Mouse (Mus musculus) spleen, embryonic (tissue): ENCODE data around the gene Inpp5d.

Source experiments
- CTCF ChIA-PET: fragments of 350-600 bp; sonication (Branson Sonifier 250); formaldehyde crosslinking; loops from one replicate; lab custom pipeline; 2022; lab: Charles Lee

Gene Inpp5d

DNA sequence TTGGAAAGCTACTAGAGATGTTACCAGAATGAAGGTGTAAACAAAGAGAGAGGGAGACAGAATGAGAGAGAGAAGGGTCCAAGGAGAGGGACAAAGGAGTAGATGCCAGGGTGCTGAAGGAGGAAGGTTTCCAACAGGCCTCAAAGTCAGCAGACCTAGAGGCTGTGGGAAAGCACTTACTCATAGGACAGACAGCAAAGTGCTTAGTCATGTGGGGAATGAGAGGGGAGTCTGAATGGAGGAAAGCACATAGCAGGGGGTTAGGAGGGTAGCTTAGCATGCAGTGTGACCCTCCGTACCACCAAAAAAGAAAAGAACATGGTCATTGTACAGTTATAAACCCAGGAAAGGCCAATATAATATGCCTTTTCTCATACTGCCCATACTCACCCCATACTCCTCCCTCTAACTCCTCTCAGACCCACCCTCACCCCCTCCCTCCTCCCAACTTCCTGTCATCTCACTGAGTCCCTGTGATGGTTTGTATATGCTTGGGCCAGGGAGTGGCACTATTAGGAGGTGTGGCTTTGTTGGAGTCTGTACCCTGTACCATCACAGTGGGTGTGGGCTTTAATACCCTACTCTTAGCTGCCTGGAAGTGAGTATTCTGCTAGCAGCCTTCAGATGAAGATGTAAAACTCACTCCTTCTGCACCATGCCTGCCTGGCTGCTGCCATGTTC, 69.7 kb downstream of the Inpp5d start:
- CTCF ChIA-PET: no interaction called here

DNA sequence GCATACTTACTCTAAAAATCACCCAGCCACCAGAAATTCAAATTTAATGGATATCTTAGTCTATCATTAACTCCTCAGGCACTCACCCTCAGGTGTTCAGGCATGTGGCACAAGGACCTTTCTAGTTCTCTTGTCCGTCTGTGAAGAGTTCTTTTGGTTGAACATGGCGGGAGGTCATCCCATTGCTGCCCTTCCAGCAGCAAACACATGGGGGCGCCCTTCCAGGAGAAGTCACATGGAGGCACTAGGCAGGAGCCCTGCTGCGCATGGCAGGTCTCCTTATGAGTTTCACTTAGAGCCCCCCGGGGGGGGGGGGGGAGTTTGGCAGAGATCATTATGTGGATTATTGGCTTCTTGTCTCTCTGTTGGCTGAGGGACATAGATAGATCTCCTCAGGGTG, 76.2 kb downstream of the Inpp5d start:
- CTCF ChIA-PET: interaction anchor here (0.6 kb wide), 1 partner anchor 267 kb away, joined by 4 read pairs; no protein-coding TSS in a partner anchor

- CTCF ChIA-PET: no interaction called here
These were observed 77.9 kb downstream of the Inpp5d start for GRCm38 (mm10) chr1:87698010-87698409.

DNA sequence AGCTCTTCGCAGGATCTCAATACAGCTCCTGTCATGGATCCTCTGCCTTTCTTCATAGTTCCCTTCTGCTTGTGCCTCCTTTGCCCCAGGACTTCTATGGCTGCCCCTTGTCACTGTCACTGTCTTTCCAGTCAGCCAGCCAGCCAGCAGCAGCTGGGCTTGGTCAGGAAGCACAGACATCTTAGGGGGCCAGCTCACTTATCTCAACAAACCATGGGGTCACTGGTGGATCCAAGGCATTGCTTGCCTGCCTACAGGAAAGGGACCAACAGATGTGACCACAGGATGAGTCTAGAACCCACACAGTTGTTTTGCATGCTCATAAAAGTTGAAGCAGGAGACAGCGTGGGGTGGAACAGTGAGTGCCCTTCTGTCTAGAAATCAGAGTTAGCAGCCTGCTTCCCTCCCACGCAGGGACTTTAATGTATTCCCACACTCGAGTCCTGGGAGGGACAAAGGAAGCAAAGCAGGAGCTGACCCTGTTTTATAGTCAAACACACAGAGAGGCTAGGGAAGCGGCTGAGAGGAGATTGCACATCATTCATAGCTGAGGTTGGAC, 79.9 kb downstream of the Inpp5d start:
- CTCF ChIA-PET: no interaction called here

DNA sequence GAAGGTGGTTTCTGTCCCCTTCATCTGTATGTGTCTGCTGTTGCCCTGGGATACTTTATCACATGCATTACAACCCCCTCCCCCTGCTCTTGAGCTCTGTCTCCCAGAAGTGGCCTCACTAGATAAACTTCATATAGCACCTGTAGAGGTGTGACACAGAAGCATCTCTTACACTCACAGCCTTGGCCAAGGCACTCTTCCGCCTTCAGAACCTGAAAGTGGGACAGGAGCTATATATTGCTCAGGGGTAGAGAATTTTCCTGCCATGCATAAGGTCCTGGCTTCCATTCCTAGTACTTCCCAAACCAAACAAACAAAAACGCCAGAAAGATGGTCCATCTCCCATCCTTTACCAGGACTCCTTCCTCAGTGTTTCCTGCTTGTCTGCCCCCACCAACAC, 84.1 kb downstream of the Inpp5d start:
- CTCF ChIA-PET: interaction anchor here (0.7 kb wide), 1 partner anchor 26 kb away, joined by 6 read pairs; no protein-coding TSS in a partner anchor

- CTCF ChIA-PET: no interaction called here
These were observed 86.2 kb downstream of the Inpp5d start for GRCm38 (mm10) chr1:87706361-87706760.

DNA sequence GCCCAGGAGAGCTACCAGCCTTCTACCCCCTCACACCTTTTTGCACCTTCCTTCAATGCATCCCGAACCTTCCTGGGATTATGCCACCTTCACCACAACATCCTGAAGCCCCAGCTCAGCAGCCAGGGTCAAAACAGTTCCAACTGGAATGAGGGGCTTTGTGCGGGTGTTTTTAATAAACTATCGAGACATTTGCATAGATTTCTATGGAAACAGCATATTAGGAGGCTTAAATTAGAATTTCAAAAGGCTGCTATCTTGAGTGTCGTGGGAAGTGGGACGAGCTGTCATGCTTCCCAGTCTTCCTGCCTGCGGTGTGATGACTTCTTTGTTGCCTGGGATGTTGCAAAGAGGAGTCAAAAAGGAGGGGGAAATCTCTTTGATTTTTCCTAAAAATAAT, 88.9 kb downstream of the Inpp5d start:
- CTCF ChIA-PET: no interaction called here

DNA sequence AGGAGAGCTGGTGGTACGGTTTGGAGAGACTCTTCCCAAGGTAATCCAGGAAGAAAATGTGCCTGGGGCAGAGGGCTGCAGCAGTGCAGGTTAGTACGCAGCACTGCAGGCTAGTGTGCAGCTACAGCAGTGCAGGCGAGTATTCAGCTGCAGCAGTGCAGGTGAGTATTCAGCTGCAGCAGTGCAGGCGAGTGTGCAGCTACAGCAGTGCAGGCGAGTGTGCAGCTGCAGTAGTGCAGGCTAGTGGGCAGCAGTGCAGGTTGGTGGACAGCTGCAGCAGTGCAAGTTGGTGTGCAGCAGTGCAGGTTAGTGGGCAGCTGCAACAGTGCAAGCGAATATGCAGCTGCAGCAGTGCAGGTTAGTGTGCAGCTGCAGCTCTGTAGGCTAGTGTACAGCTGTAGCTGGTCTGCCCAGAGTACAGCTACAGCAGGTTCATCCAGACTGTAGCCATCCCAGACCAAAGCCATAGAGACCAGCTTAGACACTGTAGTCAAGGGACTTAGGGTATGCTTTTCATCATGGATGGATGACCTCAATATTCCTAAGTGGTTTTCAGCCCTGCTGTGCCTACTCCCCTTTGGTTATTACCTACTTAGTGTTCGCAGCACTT, 89.7 kb downstream of the Inpp5d start:
- CTCF ChIA-PET: interaction anchor here (0.6 kb wide), 1 partner anchor 1287 kb away, joined by 5 read pairs; no protein-coding TSS in a partner anchor

DNA sequence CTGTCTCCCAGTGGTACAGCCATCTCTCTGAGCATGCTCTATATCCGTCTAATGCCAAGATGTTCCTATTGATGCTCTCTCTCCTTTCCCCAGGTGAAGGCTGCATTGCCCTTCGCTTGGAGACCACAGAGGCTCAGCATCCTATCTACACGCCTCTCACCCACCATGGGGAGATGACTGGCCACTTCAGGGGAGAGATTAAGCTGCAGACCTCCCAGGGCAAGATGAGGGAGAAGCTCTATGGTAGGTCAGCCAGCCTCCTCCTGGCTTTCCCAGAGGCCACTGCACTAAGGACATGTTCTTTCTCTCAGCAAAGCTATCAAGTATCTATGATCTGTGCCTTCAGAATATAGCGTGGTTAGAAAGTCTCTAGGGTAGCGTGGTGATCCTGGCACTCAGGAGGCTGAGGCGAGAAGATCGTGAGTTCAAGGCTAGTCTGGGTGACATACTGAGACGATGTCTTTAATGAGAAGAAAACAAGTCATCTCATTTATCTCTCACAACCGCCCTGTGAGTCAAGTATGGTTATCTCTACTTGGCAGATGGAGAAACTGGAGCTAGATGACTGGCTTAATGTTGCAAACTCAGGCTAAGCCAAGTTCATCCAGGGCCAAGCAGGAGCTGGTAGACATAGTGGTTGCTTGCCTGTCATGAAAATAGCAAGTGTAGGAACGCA, 92.0 kb downstream of the Inpp5d start:
- CTCF ChIA-PET: interaction anchor here (0.6 kb wide), 2 partner anchors 12 to 163 kb away, joined by 3 to 4 read pairs; no protein-coding TSS in a partner anchor

GRCm38 (mm10) chr1:87712614-87712971, 92.5 kb downstream of the Inpp5d start:
- CTCF ChIA-PET: interaction anchor here (0.5 to 0.6 kb wide), 2 partner anchors 36 to 164 kb away, joined by 3 read pairs; no protein-coding TSS in a partner anchor

- CTCF ChIA-PET: interaction anchor here (0.6 to 0.7 kb wide), 2 partner anchors 273 to 277 kb away, joined by 3 to 5 read pairs; no protein-coding TSS in a partner anchor
These were observed 101.3 kb downstream of the Inpp5d start for GRCm38 (mm10) chr1:87721382-87721781.

DNA sequence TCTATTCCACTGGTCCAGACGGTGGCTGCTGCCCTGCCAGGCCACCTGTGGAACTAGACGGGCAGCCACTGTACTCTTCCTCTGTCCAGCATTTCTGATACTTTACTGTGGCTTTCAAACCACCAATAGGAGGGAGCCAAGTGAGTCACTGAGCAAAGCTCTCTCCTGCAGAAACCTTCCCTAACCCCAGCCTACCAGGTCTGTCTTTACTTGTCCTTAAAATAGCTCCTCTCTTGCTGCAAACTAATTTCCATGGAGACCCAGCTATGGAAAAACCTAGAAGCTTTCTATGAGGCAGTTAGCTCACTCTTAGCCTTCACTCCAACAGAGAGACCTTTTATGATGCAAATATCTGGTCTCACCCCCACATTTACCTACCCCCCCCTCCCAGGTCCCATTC, 102.0 kb downstream of the Inpp5d start:
- CTCF ChIA-PET: interaction anchor here (0.5 to 0.6 kb wide), 2 partner anchors 56 to 278 kb away, joined by 4 to 5 read pairs; no protein-coding TSS in a partner anchor

GRCm38 (mm10) chr1:87723351-87723750, 103.2 kb downstream of the Inpp5d start:
- CTCF ChIA-PET: no interaction called here

DNA sequence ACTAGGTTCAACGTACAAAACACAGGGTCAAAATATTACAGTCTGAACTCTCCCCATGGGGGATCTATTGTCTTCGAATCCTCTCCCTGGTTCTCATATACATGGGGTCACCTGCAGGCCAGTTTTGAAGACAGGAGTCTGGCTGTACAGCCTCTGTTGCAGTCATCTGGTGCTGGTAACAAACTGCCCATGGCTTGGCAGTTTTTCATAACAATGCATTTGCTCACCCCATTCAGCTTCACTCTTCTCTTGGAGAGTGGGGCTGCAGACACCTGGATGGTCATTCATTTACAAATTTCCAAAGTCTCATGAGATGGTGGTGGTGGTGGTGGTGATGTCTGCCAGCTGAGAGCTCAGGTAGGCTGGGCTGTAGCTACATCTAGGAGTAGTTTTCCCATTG, 109.0 kb downstream of the Inpp5d start:
- CTCF ChIA-PET: no interaction called here

- CTCF ChIA-PET: interaction anchor here (0.6 kb wide), 1 partner anchor 26 kb away, joined by 6 read pairs; no protein-coding TSS in a partner anchor
These were observed 109.7 kb downstream of the Inpp5d start for GRCm38 (mm10) chr1:87729850-87730249.

GRCm38 (mm10) chr1:87730271-87730670, 110.2 kb downstream of the Inpp5d start:
- CTCF ChIA-PET: interaction anchor here (0.6 kb wide), 1 partner anchor 26 kb away, joined by 6 read pairs; no protein-coding TSS in a partner anchor

DNA sequence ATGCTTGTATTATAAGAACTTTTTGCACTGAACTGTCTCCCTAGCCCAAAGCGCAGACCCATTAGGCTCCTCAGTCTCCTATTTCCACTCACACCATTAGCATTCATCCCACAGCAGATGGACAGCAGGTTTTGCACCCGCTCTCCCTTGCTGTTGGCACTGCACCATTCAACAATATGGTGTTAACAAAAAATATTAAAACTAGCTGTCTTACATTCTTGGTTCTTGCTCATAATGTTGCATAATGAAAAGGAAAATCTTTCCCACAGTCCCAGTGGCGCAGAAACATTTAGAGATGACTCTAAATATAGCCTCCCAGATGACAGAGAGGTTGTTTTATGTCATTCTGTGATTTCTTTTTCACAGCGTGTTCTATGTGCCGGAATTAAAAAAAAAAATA, 113.1 kb downstream of the Inpp5d start:
- CTCF ChIA-PET: no interaction called here

GRCm38 (mm10) chr1:87734153-87734552, 114.0 kb downstream of the Inpp5d start:
- CTCF ChIA-PET: no interaction called here

DNA sequence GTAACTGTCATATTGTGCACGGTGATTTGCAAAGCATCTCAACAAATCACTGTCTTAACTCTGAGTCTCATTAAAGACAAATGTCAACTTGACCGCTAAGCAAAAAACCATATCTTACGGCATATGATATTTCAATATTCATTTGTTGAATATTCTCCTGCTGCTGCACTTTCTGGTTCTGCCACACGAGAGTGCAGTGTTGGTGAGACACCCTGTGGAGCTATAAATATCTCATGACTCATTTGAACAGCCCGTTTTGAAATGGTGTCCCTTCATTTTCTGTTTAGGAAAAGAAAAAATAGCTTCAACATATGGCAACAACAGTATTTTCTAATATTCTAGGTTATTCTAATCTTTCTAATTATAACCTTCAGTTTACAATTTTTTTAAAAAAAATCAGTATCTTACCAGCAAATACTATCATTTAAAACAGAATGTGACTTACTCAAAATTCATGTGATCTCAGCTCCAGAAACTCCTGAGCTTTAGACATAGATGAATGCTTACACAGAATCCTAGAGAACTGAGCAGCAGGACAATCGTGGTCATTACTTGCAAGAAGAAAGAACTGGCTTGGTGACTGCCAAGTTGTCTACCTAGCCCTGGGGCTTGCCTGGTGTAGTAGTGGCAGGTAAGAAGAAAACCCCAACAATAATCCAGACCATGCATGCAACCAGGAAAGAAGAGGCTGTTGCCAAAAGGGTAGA, 120.6 kb downstream of the Inpp5d start:
- CTCF ChIA-PET: no interaction called here

GRCm38 (mm10) chr1:87749360-87749973, 129.4 kb downstream of the Inpp5d start:
- CTCF ChIA-PET: interaction anchor here (0.7 kb wide), 1 partner anchor 118 kb away, joined by 20 read pairs; no protein-coding TSS in a partner anchor
